Mouse (Mus musculus) intestine, embryonic 16.5 days (tissue): ENCODE data around the gene Adgrd1. TPM values are rescaled to one million over a fixed set of nuclear protein-coding genes. Genes with fewer than 3 reads are reported as not detected.
A peak's percentile ranks its signal among the peaks of the same experiment; 100 is the strongest.

Experiments used
- ATAC-seq: fragments of 200-750 bp; cut with Nextera tagmentation; 2 replicates; pipeline ENCODE4 v1.8.0; 2017; ENCODE audit warnings: moderate TSS enrichment, moderate library complexity
- H3K27ac ChIP-seq: fragments of 300-500 bp; sonication (generic); 2 replicates; pipeline ENCODE4 v1.5.1; 2014; ENCODE audit warnings: mild to moderate bottlenecking, low read length
- H3K27me3 ChIP-seq: fragments of 300-500 bp; sonication (generic); replicated peaks from 2 replicates; pipeline ENCODE4 v1.6.1; 2014; ENCODE audit warnings: low read length, control low read depth, mixed read lengths; ENCODE audit not compliant: control insufficient read depth, insufficient read depth
- H3K36me3 ChIP-seq: fragments of 300-500 bp; sonication (generic); 2 replicates; pipeline ENCODE4 v1.6.1; 2014; ENCODE audit warnings: low read length, control low read depth; ENCODE audit not compliant: control insufficient read depth, insufficient read depth
- H3K4me1 ChIP-seq: fragments of 300-500 bp; sonication (generic); 2 replicates; pipeline ENCODE4 v1.6.1; 2014; ENCODE audit warnings: low read length, control low read depth, mixed read lengths; ENCODE audit not compliant: control insufficient read depth, insufficient read depth
- H3K4me2 ChIP-seq: fragments of 300-500 bp; sonication (generic); 2 replicates; pipeline ENCODE4 v1.6.1; 2014; ENCODE audit warnings: low read depth, low read length, control low read depth
- H3K4me3 ChIP-seq: fragments of 300-500 bp; sonication (generic); 2 replicates; pipeline ENCODE4 v1.5.1; 2014; ENCODE audit warnings: mild to moderate bottlenecking, low read length
- H3K9ac ChIP-seq: fragments of 300-500 bp; sonication (generic); 2 replicates; pipeline ENCODE4 v1.6.1; 2014; ENCODE audit warnings: low read depth, low read length
- H3K9me3 ChIP-seq: fragments of 300-500 bp; sonication (generic); 2 replicates; pipeline ENCODE4 v1.6.1; 2016; ENCODE audit warnings: low read length, control low read depth; ENCODE audit not compliant: control insufficient read depth
- WGBS: fragments of 180-500 bp; shearing (Covaris S2); extraction: QIAGEN DNeasy Blood & Tissue Kit; methylation state at CpG from one replicate; pipeline ENCODE4 v1.1.7; 2014; 5-methylcytosine and 5-hydroxymethylcytosine counted together
- polyA plus RNA-seq: library from polyadenylated mRNA; unstranded; fragments of >200 nt; fragmentation: Nextera tagmentation; extraction: Ambion mirVana; gene quantifications from 2 replicates; pipeline ENCODE4 v1.2.1, GENCODE M21; 2015

Adgrd1 gene
- polyA plus RNA-seq, 1 experiment from 2014 or later = 1.0 TPM

- ATAC-seq = no peak
- WGBS = 15% methylated on average over 10 of the region's 10 CpGs
- Histone ChIP-seq H3K4me3 (no peak overlapping the region), H3K27me3 (no peaks in the 10 kb centered on the region), H3K27ac (peak overlapping the region; percentile 80), H3K9ac (no peak overlapping the region), H3K4me1 (peaks cover 13% of the 10 kb centered on the region), H3K36me3 (no peaks in the 10 kb centered on the region), H3K9me3 (no peaks in the 10 kb centered on the region), H3K4me2 (no peak overlapping the region)
Observed at GRCm38 (mm10) chr5:129164091-129164490, 67.5 kb downstream of the Adgrd1 start.

DNA sequence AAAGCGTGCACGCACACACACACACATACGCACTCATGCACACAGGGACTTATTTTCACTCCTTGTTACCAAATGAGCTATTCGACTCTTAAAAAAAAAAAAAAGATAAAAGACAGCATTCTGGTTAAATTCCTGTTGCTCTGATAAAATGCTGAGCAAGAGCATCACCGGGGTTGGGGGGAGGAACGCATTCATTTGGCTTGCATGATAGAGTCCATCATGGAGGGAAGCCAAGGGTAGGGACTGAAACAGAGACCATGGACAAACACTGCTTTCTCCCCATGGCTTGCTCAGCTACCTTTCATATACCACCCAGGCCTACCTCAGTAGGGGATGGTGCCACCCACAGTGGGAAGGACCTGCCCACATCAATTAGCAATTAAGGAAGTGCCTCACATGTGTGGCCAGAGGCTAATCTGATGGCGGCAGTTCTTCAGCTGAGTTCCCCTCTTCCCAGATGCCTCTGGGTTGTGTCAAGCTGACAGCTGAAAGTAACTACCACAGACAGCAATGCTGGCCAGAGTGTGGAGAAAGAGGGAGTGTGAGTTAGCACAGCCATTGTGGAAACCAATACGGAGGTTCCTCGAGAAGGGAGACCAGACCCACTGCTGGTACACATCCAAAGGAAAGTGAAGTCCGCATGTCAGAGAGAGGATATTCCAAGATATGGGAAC is 68.5 kb downstream of the Adgrd1 start:
- no peak overlapping the region for H3K4me2 ChIP-seq
- H3K9me3 ChIP-seq = no peaks in the 10 kb centered on the region
- H3K4me1 ChIP-seq = peaks cover 13% of the 10 kb centered on the region
- H3K4me3 ChIP-seq = no peak overlapping the region
- peak overlapping the region; percentile 80 for H3K27ac ChIP-seq
- ATAC-seq = peak; percentile 74
- H3K36me3 ChIP-seq = no peaks in the 10 kb centered on the region
- H3K27me3 ChIP-seq = no peaks in the 10 kb centered on the region
- WGBS = 66% methylated on average over 10 of the region's 10 CpGs
- H3K9ac ChIP-seq = no peak overlapping the region

DNA sequence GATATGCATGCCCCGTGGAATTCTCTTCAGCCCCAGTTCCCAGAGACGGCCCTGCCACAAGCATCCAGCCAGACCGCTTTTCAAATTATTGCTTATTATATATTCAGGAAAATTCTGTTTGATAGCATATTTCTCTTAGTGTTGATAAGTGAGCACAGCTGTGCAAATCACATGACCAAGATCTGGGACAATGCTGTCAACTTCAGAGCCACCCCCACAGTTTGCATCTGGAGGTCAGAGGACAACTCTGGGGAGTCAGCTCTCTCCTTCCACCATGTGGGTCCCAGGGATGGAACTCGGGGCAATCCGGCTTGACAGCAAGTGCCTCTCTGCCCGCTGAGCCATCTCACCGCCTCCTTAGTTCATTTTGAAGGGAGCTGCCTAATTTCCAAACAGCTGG is 69.0 kb downstream of the Adgrd1 start:
- H3K4me3 ChIP-seq = no peak overlapping the region
- 0 out of 2 replicates have a peak, but pooled peaks have one; percentile 14 for ATAC-seq
- H3K27me3 ChIP-seq = no peaks in the 10 kb centered on the region
- 47% methylated on average over 7 of the region's 7 CpGs for WGBS
- no peaks in the 10 kb centered on the region for H3K36me3 ChIP-seq
- H3K27ac ChIP-seq = peak overlapping the region; percentile 80
- peaks cover 13% of the 10 kb centered on the region for H3K4me1 ChIP-seq
- no peaks in the 10 kb centered on the region for H3K9me3 ChIP-seq
- H3K9ac ChIP-seq = no peak overlapping the region
- no peak overlapping the region for H3K4me2 ChIP-seq

DNA sequence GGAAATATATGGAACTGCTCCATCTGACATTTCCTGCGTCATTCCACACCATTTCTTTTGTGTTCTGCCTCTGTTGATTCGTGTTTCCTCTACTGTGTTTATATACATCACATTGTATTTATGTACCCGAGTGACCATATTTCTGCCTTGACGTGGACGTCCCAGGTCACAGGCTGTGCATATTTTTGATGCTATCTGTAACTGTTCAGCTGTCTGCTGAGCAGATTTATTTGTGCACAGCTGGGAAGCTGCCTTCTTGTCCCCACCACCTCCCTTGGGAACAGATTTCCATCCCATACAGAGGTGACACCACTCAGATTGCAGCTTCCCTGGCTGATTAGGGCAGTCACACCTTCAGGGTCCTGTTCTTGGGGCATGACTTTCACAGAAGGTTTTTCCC is 72.5 kb downstream of the Adgrd1 start:
- no peak overlapping the region for H3K4me2 ChIP-seq
- ATAC-seq = no peak
- no peaks in the 10 kb centered on the region for H3K27me3 ChIP-seq
- H3K4me3 ChIP-seq = no peak overlapping the region
- H3K9me3 ChIP-seq = no peaks in the 10 kb centered on the region
- no peaks in the 10 kb centered on the region for H3K36me3 ChIP-seq
- H3K9ac ChIP-seq = no peak overlapping the region
- peaks cover 8% of the 10 kb centered on the region for H3K4me1 ChIP-seq
- no peak overlapping the region for H3K27ac ChIP-seq
- WGBS = 37% methylated on average over 5 of the region's 5 CpGs

GRCm38 (mm10) chr5:129169567-129169966 is 73.0 kb downstream of the Adgrd1 start:
- H3K9ac ChIP-seq = no peak overlapping the region
- H3K27ac ChIP-seq = no peak overlapping the region
- H3K9me3 ChIP-seq = no peaks in the 10 kb centered on the region
- no peaks in the 10 kb centered on the region for H3K27me3 ChIP-seq
- WGBS = 28% methylated on average over 4 of the region's 4 CpGs
- ATAC-seq = no peak
- H3K36me3 ChIP-seq = no peaks in the 10 kb centered on the region
- peaks cover 7% of the 10 kb centered on the region for H3K4me1 ChIP-seq
- no peak overlapping the region for H3K4me2 ChIP-seq
- H3K4me3 ChIP-seq = no peak overlapping the region

DNA sequence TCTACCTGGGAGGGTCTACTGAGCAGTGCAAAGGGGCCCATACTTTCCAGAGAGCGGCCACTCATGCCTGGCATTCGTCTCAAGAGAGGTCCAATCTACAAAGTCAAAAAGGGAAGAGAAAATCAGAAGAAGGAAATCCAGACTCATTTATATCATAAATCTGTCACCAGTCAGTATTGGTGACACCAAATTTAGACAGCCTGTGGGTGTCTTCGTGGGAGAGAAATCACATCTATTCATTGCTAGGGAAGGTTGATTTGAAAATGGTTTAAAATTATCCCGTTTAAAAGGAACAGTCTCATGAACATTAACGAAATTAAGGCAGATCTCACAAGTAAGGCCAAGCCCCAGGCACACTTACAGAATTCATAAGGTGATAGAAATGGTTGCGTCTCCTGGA is 76.0 kb downstream of the Adgrd1 start:
- H3K4me1 ChIP-seq = no peaks in the 10 kb centered on the region
- H3K4me2 ChIP-seq = no peak overlapping the region
- no peak for ATAC-seq
- H3K4me3 ChIP-seq = no peak overlapping the region
- H3K27ac ChIP-seq = no peak overlapping the region
- no peaks in the 10 kb centered on the region for H3K27me3 ChIP-seq
- no peaks in the 10 kb centered on the region for H3K9me3 ChIP-seq
- no peaks in the 10 kb centered on the region for H3K36me3 ChIP-seq
- no peak overlapping the region for H3K9ac ChIP-seq
- 83% methylated on average over 6 of the region's 6 CpGs for WGBS

DNA sequence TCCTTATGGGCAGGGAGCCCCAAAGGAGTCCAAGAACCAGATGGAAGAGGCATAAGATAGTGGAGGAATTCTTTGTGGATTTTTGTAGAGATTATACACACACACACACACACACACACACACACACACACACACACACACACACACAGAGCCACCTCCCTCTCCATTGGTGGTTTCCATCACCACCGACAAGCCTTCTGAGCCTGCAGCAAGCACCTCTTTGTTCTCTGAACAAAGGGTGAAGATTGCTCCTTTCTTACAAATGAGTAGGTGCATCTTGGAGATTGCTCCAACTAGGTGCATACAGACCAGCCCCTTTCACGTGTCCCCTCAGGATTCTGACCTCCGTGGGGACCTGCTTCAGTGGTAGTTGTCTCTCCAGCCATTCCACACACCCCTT is 79.4 kb downstream of the Adgrd1 start:
- ATAC-seq = no peak
- no peaks in the 10 kb centered on the region for H3K36me3 ChIP-seq
- H3K4me1 ChIP-seq = no peaks in the 10 kb centered on the region
- H3K27ac ChIP-seq = no peak overlapping the region
- no peak overlapping the region for H3K4me3 ChIP-seq
- H3K9me3 ChIP-seq = no peaks in the 10 kb centered on the region
- no peak overlapping the region for H3K9ac ChIP-seq
- 44% methylated on average over 3 of the region's 3 CpGs for WGBS
- H3K4me2 ChIP-seq = no peak overlapping the region
- H3K27me3 ChIP-seq = no peaks in the 10 kb centered on the region

DNA sequence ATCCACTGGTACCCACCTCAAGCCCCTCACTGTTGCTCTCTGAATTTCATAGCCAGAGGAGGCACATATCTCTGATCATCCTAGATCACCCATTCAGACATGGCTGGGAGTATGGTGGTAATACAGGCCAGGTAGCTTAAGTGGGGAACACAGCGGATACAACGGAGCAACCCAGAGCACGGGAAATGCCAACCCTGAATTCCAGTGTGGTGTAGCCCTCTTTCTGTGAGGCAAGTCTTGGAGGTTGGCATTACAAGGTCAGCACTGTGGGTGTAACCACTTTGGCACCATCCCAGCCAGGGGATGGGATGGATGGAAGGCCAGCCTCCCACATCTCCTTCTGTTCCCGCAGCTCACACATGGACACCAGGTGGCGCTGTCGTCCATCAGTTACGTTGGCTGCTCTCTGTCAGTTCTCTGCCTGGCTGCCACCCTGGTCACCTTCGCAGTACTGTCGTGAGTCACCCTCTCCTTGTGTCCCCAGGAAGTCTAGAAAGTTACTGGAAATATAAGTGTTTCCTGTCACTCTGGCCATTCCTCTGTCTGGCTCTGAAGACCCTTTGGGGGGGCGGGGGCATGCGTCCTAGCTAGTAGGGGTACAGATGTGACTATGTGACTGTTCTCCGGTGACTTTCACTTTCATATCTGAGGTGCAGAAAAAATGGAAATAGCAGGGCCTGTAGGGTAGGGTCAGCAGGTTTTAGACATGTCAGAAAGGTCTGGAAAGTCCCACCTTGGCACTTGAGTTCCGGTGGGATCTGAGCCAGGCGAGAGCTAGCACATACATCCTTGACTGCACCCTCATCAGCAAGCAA is 81.4 kb downstream of the Adgrd1 start:
- WGBS = 48% methylated on average over 14 of the region's 14 CpGs
- no peak overlapping the region for H3K27ac ChIP-seq
- H3K4me1 ChIP-seq = no peaks in the 10 kb centered on the region
- H3K4me3 ChIP-seq = peak overlapping the region; percentile 11; the same call in 1 of the 2 replicates
- no peaks in the 10 kb centered on the region for H3K27me3 ChIP-seq
- no peaks in the 10 kb centered on the region for H3K36me3 ChIP-seq
- peak; percentile 74 for ATAC-seq
- no peaks in the 10 kb centered on the region for H3K9me3 ChIP-seq
- no peak overlapping the region for H3K4me2 ChIP-seq
- no peak overlapping the region for H3K9ac ChIP-seq

- no peak overlapping the region for H3K9ac ChIP-seq
- no peaks in the 10 kb centered on the region for H3K4me1 ChIP-seq
- no peak overlapping the region for H3K4me3 ChIP-seq
- no peak overlapping the region for H3K27ac ChIP-seq
- no peak for ATAC-seq
- H3K36me3 ChIP-seq = no peaks in the 10 kb centered on the region
- H3K27me3 ChIP-seq = no peaks in the 10 kb centered on the region
- H3K9me3 ChIP-seq = no peaks in the 10 kb centered on the region
- WGBS = 87% methylated on average over 6 of the region's 6 CpGs
- H3K4me2 ChIP-seq = no peak overlapping the region
Observed at GRCm38 (mm10) chr5:129179356-129179755, 82.8 kb downstream of the Adgrd1 start.
